Mouse (Mus musculus) neutrophil, adult 5-6 weeks (primary cell): Measurements from ENCODE around the gene Abcg5. TPM values are rescaled to one million over a fixed set of nuclear protein-coding genes. Genes with fewer than 3 reads are reported as not detected.

Experiments used
- ATAC-seq: fragments of 151-379, 151-347 bp; 2 replicates; pipeline ENCODE4 v1.8.0; 2017; ENCODE audit warnings: mild to moderate bottlenecking, moderate TSS enrichment; ENCODE audit not compliant: insufficient number of reproducible peaks, poor library complexity, low FRiP score, severe bottlenecking; ENCODE audit errors: extremely low read depth
- total RNA-seq: library from RNA; stranded (forward); fragments of 200-1000 nt; gene quantifications from 2 replicates; pipeline ENCODE4 v1.2.3, GENCODE M21; 2017

Gene Abcg5
- total RNA-seq, 1 experiment from 2014 or later = not detected

DNA sequence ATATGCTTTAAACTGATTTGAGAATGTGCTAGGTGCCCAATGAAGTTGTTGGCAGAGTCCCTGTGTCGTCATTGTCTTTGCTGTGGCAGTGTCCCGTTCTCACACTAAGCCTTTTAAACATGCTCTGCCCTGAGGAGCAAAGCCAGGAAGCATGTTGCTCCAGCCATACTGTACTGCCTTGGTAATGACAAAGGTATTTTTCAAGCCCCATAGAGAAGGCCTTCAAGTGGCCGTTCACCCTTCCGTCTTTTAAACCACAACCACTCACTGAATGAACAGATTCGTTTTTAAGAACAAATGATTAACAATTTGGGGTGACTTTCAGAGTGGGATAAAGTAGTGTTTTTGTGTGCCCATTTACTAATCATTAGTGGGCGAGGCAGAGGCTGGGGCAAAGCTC, 61.6 kb downstream of the Abcg5 start:
- no peak for ATAC-seq

DNA sequence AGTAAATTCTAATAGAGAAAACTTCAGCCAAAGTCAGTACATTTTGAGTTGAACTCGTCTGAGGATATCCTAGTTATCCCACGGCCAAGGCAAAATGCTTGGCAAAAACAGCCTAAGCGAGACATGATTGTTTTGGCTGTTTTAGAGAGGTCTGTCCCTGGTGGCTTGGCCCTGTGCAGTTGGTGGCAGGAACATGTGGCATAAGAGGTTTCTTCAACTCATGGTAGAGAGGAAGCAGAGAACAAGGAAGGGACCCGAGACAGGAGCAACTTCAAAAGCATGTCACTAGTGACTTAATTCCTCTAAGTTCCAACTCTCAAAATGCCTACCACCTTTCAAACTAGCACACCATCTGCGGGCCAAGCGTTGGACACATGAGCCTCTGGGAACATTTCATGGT, 62.2 kb downstream of the Abcg5 start:
- no peak for ATAC-seq

- ATAC-seq = no peak
These were observed 62.7 kb downstream of the Abcg5 start for GRCm38 (mm10) chr17:84620076-84620475.

DNA sequence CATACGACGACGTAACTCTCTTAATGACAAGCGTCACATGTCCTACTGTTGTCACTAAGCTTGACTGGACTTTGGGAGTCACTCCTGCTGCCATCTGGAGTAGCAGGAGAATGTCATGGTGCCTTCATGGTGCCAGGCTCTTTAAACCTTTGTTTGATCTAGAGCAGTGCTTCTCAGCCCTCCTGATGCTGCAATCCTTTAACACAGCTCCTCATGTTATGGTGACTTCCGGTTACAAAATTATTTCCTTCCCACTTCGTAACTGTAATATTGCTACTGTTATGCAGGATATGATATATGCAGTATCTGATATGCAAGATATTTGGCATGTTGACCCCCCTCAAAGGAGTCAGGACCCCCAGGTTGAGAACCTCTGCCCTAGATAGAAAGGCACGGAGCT, 63.7 kb downstream of the Abcg5 start:
- ATAC-seq = no peak

GRCm38 (mm10) chr17:84617953-84618352, 64.9 kb downstream of the Abcg5 start:
- no peak for ATAC-seq

DNA sequence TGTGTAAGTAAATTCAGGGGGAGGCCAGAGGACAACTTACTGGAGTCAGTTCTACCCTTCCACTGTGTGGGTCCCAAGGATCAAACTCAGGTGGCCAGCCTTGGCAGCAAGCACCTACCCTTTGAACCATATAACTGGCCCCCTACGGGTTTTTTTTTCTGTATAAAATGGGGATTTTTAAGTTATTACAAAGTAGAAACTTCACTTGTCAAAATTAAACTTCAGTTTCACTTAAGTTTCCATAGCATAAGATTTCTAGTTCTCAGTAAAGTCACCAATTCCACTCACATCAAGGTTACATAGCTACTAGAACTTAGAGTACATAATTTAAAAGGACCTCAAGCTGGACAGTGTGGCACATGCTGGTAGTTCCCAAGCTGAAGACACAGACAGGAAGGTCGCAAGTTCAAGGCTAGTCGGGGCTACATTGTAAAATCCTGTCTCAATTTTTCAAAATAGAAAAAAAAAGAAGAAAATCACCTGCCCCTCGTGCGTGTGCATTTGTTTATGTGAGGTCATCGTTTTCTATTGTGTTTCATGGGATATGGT, 66.2 kb downstream of the Abcg5 start:
- ATAC-seq = no peak

- no peak for ATAC-seq
These were observed 67.0 kb downstream of the Abcg5 start for GRCm38 (mm10) chr17:84615811-84616210.

DNA sequence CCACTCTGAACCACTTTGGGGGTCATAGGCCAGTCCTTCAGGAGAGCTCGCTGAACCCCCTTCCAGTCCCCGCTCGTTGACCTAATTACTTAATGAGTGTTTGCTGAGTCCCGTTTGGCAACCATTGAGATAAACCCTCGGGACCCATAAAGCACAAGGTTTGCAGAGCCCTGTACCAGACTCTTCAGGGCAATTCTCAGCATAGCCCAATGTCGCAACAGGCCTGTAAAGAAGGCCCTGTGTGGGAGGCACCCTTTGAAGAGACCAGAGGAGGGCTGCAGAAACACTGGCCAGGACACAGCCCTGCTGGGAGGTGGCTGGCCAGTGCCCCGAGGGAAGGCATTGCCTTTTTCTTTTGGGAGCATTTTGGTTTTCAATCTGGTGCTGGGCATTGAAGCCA, 70.8 kb downstream of the Abcg5 start:
- ATAC-seq = no peak

DNA sequence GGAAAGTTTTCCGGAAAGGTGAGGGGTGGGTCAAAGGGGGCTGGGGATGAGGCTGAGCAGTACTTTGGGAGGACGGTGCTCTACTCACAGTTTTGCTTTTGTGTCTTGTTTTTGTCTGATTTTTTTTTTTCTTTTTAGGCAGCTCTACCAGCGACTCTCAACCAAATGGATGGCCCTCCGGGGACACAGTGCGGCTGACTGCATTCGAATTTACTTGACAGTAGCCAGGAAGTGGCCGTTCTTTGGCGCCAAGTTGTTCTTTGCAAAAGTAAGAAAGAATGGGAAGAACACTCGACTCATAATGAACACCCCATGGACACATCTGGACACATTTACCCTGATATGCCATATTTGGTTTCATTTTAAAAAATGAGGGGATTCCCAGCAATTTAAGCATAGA, 71.3 kb downstream of the Abcg5 start:
- no peak for ATAC-seq

DNA sequence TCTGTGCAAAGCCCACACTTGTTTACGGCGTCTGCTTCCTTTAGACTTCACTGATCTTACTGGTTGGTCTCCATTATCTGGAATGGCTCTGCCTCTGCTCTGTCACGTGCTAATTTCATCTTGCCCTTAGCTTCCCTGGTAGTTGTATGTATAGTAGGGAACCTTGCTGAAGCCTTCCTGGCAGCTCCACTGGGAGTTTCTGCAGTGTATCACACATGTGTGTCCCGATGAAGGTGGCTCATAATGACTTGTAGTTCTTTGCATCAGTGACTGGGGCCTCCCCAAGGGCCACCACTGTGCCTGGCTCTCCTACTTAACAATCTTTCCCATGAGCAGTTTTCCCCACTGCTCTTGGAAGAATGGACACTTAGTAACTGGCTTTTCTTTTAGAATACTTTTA, 74.2 kb downstream of the Abcg5 start:
- no peak for ATAC-seq

Other genes with a start within 250 kb of the Abcg5 start
- 43.6 and 48.0 TPM in 2 replicates for gene Thada, start 216.8 kb downstream of the Abcg5 start, total RNA-seq
- gene Plekhh2, start 171.1 kb downstream of the Abcg5 start, total RNA-seq = not detected in 2 replicates
- 3.6 and 4.2 TPM in 2 replicates for gene Dync2li1, start 56.5 kb downstream of the Abcg5 start, total RNA-seq
- not detected in 2 replicates for gene Abcg8, start 6.7 kb downstream of the Abcg5 start, total RNA-seq
- 40.3 and 41.6 TPM in 2 replicates for gene Lrpprc, start 107.8 kb upstream of the Abcg5 start, total RNA-seq